Mouse (Mus musculus) lung, postnatal 0 days (tissue): ENCODE measurements around the gene Serpinb9b.

ENCODE experiments used
- CTCF ChIP-seq: IDR thresholded peaks from 2 replicates; pipeline ENCODE4 v1.5.1; 2016; ENCODE audit warnings: antibody characterized with exemption, mild to moderate bottlenecking
- EP300 ChIP-seq: IDR thresholded peaks from 2 replicates; pipeline ENCODE4 v1.6.1; 2016; ENCODE audit warnings: antibody characterized with exemption, mild to moderate bottlenecking, control low read depth

DNA sequence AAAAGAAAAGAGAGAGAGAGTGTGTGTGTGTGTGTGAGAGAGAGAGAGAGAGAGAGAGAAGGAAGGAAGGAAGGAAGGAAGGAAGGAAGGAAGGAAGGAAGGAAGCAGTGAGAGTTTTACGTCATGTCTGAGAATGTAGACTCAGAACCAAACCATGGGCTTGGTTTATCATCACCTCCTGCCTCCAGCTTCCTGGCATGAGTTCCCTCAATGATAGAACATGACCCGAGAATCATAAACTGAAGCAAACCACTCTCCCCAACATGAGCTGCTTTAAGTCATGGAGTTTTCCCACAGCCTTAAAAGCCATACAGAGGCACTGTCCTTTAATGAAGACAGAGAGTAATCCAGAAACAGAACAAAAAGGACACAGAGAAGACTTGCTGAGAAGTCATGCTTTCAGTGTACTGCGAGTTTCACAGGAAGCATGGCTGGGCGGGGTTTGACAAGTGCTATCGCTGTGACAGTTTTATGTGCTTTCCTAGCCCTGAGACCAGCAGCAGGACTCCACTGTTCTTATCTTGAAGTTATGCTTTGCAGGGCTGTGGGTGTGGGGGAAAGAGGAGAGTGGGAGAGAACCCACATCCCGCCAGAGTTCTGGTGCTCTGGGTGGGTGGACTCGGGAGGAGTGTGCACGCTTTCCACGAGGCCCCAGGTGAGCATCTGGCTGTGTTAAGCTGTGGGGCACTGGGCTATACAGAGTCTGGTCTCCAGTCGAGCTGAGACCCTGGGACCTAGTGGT is 33.9 kb upstream of the Serpinb9b start:
- TF ChIP-seq CTCF = no peak
- TF ChIP-seq EP300 = no peak
